Mouse (Mus musculus): Measurements from ENCODE around the gene Hkdc1.

DNA sequence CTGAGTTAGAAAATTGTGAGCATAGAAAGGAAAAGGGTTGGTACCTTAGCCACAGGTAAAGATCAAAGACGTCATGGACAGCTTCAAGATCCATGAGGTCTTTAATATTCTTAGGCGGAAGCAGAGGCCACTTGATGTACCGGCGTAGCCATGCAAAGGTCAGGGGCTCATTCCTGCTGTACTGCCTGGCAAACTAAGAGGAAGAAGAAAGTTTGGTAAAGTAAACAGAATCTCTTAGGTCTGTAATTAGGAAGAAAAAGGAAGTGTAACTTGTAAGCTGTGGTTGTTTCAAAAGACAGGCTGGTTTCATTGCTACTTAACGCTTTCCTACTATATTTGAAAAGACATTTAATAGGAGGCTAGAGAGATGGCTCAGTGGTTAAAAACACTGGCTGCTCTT, 8.1 kb upstream of the Hkdc1 start:
- TF ChIP-seq CTCF (IDR thresholded peaks at IDR 0.05; ENCODE audit: borderline replicate concordance, extremely low read depth, insufficient read depth, insufficient read length) (no peak), POLR2A (IDR thresholded peaks at IDR 0.05; ENCODE audit: borderline replicate concordance, extremely low read depth, insufficient read depth, insufficient read length, poor library complexity, severe bottlenecking) (no peak)

All from brain, embryonic 14.5 days (tissue).